Mouse (Mus musculus): ENCODE results near the gene Nup107.

- TF ChIP-seq CTCF (IDR thresholded peaks at IDR 0.05; ENCODE audit: borderline replicate concordance, extremely low read depth, insufficient read depth, insufficient read length) (no peak), POLR2A (IDR thresholded peaks at IDR 0.05; ENCODE audit: borderline replicate concordance, extremely low read depth, insufficient read depth, insufficient read length, poor library complexity, severe bottlenecking) (no peak)
Measured at GRCm38 (mm10) chr10:117781021-117781725, 11.3 kb downstream of the Nup107 start.
